Mouse (Mus musculus) thymus, adult 2 months (tissue): ENCODE results near the gene Ddx60.

Experiments used
- CTCF ChIP-seq: fragments of 200-500 bp; IDR thresholded peaks from 2 replicates; pipeline ENCODE4 v1.5.1; 2012; ENCODE audit warnings: mild to moderate bottlenecking, control low read depth, low read length, moderate library complexity, borderline replicate concordance; ENCODE audit not compliant: control insufficient read depth, poor library complexity, insufficient read depth; ENCODE audit errors: extremely low read depth
- POLR2A ChIP-seq: fragments of 200-500 bp; IDR thresholded peaks from 2 replicates; pipeline ENCODE4 v1.6.1; 2012; ENCODE audit warnings: mild to moderate bottlenecking, low read length, control low read depth, moderate library complexity; ENCODE audit not compliant: control insufficient read depth, poor library complexity, insufficient read depth; ENCODE audit errors: extremely low read depth

GRCm38 (mm10) chr8:61989464-61989863, 61.6 kb downstream of the Ddx60 start:
- TF ChIP-seq POLR2A = no peak
- no peak for TF ChIP-seq CTCF
